Mouse (Mus musculus) brain, embryonic 14.5 days (tissue): ENCODE results near the gene Mog. TPM values are rescaled to one million over a fixed set of nuclear protein-coding genes. Genes with fewer than 3 reads are reported as not detected.
"Not testable (repeated sequence)": the region's sequence is repeated elsewhere in the genome, so short reads cannot be mapped to it uniquely, and the experiment has no call there.

Source experiments
- DNase-seq: peaks from one replicate; pipeline ENCODE4 v3.0.0-alpha.2; 2011; ENCODE audit warnings: low read depth
- CTCF ChIP-seq: fragments of 200-500 bp; IDR thresholded peaks from 2 replicates; pipeline ENCODE4 v1.5.1; 2012; ENCODE audit warnings: inconsistent platforms, mild to moderate bottlenecking, moderate library complexity, borderline replicate concordance; ENCODE audit not compliant: insufficient read depth, insufficient read length; ENCODE audit errors: extremely low read depth
- POLR2A ChIP-seq: fragments of 200-500 bp; IDR thresholded peaks from 2 replicates; pipeline ENCODE4 v1.6.1; 2012; ENCODE audit warnings: mild to moderate bottlenecking, inconsistent platforms, borderline replicate concordance; ENCODE audit not compliant: poor library complexity, insufficient read depth, insufficient read length, severe bottlenecking; ENCODE audit errors: extremely low read depth
- polyA plus RNA-seq: library from polyadenylated mRNA; depleted of rRNA; stranded (reverse); fragments of >200 nt; gene quantifications from 2 replicates; pipeline ENCODE4 v1.2.3, GENCODE M21; 2012

Gene Mog
- polyA plus RNA-seq, 1 experiment: not detected

DNA sequence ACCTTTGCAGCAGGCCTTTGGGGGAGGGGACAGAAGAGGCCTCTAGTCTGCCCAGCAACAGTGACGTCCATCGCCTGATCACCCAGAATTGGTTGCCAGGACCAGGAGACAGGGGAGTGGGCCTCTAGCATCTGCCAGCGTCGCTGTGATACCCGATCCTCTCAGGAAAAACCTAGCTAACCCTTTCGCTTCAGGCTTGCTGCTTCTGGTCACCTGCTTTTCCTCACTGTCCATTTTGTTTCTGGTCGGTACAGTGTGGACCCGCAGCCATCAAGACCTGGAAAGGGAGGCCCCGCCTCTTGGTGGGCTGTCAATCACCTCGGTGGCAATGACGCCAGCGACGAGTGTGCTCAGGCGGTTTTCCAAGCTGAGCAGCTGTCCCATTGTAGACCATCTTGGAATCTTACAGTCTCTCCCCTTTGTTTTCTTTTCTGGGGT, 5.5 kb upstream of the Mog start:
- TF ChIP-seq POLR2A (0 out of 2 replicates have a peak, but pooled peaks have one; percentile 19), CTCF (no peak)
- peak; percentile 99 for DNase-seq

DNA sequence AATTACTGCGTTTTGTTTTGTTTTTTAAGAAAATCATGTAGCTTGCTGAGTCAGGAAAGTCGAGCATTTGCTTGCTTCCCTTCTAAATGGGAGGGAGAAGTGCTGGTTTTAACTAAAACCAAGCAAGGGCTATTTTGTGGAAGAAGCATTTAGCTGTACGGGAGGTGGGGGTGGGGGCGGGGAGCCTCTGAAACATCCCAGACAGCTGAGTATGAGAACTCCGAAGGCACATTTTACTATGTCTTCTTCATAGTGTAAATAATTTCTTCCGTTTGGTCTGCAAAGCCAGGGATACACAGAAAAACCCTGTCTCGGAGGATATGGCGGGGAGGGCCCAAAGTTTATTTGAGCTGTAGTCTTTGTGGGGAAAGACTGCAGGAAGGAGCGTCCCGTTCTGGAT, 5.0 kb upstream of the Mog start:
- no peak for DNase-seq
- TF ChIP-seq POLR2A (no peak), CTCF (no peak)

DNA sequence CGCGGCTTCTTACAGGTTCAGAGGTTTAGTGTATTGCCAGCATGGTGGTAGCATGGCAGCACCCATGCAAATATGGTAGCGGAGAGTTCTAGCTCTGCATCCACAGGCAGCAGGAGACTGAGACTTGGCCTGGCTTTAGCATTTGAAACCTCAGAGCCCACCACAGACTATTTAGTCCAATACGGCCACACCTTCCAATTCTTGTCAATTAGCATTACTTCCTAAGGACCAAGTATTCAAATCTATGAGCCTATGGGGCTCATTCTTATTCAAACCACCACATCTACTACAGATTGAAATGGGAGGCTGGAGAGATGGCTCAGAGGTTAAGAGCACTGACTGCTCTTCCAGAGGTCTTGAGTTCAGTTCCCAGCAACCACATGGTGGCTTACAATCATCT, 4.3 kb upstream of the Mog start:
- no peak for DNase-seq
- TF ChIP-seq CTCF (no peak), POLR2A (no peak)

DNA sequence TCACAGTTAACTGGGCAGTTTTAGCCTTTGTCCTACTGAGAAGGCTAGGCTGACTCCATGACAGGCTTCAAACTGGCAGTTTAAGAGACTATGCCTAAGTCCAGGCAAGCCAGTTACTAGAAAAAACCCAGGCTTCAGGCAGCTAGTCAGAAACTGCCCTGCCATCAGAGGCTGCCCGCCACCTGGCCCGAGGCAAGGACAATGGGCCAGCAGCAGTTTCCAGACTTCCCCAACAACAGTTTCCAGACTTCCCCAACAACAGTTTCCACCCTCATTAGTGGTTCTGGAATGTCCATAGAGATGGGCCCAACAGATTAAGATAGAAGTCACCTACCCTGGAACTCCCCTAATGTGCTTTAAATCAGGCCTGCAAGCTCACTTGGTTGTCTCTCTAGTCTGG, 3.2 kb upstream of the Mog start:
- no peak for TF ChIP-seq CTCF
- no peak for TF ChIP-seq POLR2A
- DNase-seq: no peak

DNA sequence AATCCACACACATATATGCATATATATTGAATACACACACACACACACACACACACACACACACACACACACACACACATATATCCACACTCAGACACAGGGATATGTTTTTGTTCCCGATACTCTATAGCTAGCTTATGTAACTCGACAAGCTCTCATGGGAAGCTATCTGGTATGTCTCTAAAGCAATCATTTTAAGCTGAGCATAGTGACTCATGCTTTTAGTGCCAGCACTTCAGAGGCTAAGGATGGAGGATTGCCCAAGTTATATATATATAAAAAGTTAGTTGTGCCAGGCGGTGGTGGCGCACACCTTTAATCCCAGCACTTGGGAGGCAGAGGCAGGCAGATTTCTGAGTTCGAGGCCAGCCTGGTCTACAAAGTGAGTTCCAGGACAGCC, 4.0 kb downstream of the Mog start:
- DNase-seq: not testable (repeated sequence)

DNA sequence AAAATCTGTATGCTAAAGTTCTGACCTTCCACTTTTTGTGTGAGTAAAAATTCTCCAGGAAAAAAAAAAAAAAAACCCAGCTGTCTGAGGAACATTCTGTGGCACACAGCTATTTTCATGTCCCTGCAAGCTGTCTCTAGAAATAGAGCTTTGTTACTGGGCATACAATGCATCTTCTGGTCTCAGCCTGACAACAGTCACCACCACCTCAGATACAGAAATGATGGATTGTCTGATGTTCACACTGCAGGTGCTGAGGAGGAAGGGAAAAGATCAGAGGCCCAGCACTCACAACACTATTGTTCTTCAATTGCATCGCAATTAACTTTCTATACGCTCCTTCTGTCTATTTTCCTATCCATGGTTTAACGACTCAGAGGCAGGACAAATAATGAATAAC, 4.9 kb downstream of the Mog start:
- no peak for TF ChIP-seq POLR2A
- TF ChIP-seq CTCF: no peak

DNA sequence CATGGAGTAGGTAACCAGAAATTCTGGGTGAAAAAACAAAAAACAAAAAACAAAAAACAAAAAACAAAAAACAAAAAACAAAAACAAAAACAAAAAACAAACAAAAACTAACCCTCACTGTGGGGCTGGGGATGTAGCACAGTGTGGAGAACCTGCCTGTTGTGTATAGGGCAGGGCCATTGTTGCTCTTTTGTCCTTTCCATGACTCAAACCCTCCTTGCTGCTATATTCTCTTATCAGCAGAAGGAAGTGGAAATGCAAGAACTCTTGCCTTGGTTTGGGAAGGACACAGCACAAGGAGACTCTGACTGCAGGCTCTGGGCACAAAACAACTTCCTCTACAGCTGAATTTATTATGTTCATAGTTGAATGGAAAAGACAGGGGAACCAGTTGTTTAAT, 6.9 kb downstream of the Mog start:
- DNase-seq: no peak
- TF ChIP-seq POLR2A: no peak
- no peak for TF ChIP-seq CTCF

More for the DNA sequence above, 4.9 kb downstream of the Mog start:
- no peak for DNase-seq

DNA sequence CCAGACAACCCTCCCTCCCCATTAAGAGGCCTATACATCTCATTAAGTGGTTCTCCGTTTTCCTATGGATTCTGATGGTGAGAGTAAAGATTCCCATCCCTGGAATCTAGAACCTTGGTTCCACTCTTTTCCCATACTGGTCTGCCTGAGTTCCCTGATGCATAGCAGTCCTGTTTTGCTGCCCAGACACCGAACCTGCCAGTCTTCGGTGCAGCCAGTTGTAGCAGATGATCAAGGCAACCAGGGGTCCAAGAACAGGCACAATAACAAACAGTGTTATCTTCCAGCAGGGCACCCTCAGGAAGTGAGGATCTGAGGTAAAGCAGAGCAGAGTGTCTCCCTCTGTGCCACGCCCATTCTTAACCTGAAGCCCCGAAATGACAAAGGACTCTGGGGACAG, 11.1 kb downstream of the Mog start:
- TF ChIP-seq CTCF (no peak), POLR2A (no peak)
- DNase-seq: no peak

DNA sequence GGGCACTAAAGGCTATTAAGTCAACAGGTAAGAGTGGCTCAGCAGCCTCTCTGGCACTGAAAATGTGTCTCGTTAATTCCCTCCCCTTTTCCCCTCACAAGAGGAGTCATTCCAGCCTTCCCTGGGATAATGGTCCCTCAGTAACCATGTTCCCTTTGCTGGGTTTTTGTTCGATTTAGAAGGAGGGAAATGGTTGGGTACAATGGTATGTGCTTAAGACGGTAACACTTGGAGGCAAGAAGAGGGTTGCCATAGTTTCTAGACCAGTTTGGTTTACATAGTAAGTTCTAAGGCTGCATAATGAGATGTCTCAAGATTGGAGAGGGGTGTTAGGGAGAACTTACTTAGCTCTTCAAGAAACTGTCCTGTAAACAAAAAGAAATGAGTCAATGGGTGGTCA, 11.5 kb downstream of the Mog start:
- TF ChIP-seq POLR2A: no peak
- no peak for TF ChIP-seq CTCF
- no peak for DNase-seq

DNA sequence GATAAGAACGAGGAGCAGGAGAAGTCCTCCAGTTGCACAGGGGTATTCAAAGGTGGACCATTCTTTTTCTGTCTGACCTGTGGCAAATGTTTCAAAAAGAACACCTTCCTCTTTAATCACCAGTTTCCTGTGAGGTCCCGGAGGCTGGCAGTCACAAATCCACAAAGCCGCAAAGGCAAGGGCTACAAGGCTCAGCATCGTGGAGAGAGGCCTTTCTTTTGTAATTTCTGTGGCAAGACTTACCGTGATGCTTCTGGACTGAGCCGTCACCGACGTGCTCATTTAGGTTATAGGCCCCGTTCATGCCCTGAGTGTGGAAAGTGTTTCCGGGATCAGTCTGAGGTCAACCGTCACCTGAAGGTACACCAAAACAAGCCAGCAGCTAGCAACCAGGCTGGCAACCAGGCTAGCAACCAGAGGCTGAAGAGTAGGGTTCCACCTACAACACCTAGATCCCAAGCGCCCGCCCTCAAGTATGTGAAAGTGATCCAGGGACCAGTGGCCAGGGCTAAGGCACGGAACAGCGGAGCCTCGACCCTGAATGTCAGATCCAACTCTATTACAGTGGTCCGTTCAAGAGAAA, 13.6 kb downstream of the Mog start:
- DNase-seq: no peak
- TF ChIP-seq CTCF: no peak
- TF ChIP-seq POLR2A: no peak

DNA sequence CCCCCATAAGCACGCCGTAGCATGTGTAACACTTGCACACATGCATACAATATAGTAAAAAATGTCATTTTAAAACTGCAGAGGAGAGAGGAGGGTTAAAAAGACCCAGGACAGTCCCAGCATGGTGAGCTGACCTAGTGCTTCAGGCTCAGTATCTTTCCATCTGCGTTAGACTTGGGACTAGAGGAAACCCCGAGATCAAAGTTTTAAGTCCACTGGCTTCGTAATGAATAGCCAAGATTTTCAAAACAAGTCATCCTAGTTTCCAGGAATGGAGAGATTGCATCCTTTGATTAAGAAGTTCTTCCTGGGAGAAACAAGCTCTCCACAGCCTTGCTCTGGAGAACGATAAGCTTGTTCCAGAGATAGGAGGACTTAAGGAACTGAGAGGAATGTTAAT, 15.0 kb downstream of the Mog start:
- TF ChIP-seq POLR2A (no peak), CTCF (no peak)
- DNase-seq: no peak

DNA sequence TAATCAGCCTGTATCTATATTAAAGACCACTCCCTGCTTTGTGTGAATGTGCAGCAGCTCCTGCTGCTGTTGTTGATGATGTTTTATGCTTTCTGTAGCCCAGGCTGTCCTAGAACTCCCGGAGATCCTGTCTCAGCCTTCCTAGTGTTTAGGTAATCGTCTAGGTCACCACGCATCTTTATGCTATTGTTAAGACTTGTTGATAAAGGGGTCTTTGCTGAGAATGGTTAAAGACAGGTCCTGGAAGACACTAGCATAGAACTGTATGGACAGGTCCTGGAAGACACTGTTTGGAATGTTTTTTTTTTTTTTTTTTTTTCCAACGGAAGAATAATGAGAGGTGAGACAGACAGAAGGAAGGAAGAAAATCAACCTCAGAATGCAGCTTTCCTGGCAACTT, 19.8 kb downstream of the Mog start:
- TF ChIP-seq CTCF (no peak), POLR2A (no peak)
- peak; percentile 72 for DNase-seq
